Mouse (Mus musculus) ovary, postnatal 14 days (tissue): ENCODE measurements around the gene 1700020N01Rik.

Experiments used
- DNase-seq: peaks from one replicate; pipeline ENCODE4 v3.0.0; 2022; ENCODE audit warnings: low spot score

Gene 1700020N01Rik

GRCm38 (mm10) chr10:21604476-21604875, 11.5 kb downstream of the 1700020N01Rik start:
- no peak for DNase-seq

GRCm38 (mm10) chr10:21605011-21605571, 12.1 kb downstream of the 1700020N01Rik start:
- DNase-seq: peak; percentile 33

- DNase-seq: no peak
Observed at GRCm38 (mm10) chr10:21605601-21606000, 12.7 kb downstream of the 1700020N01Rik start.

- no peak for DNase-seq
Observed at GRCm38 (mm10) chr10:21606931-21607330, 14.0 kb downstream of the 1700020N01Rik start.

GRCm38 (mm10) chr10:21609583-21609982, 16.6 kb downstream of the 1700020N01Rik start:
- no peak for DNase-seq

- DNase-seq: no peak
Observed at GRCm38 (mm10) chr10:21613021-21613860, 20.3 kb downstream of the 1700020N01Rik start.

GRCm38 (mm10) chr10:21614520-21614919, 21.6 kb downstream of the 1700020N01Rik start:
- DNase-seq: no peak

- no peak for DNase-seq
Observed at GRCm38 (mm10) chr10:21618745-21619508, 26.0 kb downstream of the 1700020N01Rik start.

GRCm38 (mm10) chr10:21622065-21622464, 29.1 kb downstream of the 1700020N01Rik start:
- DNase-seq: no peak

- peak; percentile 25 for DNase-seq
Observed at GRCm38 (mm10) chr10:21628555-21628954, 35.6 kb downstream of the 1700020N01Rik start.

GRCm38 (mm10) chr10:21629031-21629740, 36.2 kb downstream of the 1700020N01Rik start:
- no peak for DNase-seq

GRCm38 (mm10) chr10:21631481-21631880, 38.5 kb downstream of the 1700020N01Rik start:
- DNase-seq: peak; percentile 9

- no peak for DNase-seq
Observed at GRCm38 (mm10) chr10:21632687-21633086, 39.7 kb downstream of the 1700020N01Rik start.

- no peak for DNase-seq
Observed at GRCm38 (mm10) chr10:21635988-21636710, 43.2 kb downstream of the 1700020N01Rik start.

GRCm38 (mm10) chr10:21636711-21637081, 43.8 kb downstream of the 1700020N01Rik start:
- no peak for DNase-seq

GRCm38 (mm10) chr10:21651388-21651787, 58.4 kb downstream of the 1700020N01Rik start:
- no peak for DNase-seq

- DNase-seq: no peak
Observed at GRCm38 (mm10) chr10:21652426-21653345, 59.7 kb downstream of the 1700020N01Rik start.

GRCm38 (mm10) chr10:21653469-21653868, 60.5 kb downstream of the 1700020N01Rik start:
- DNase-seq: no peak

- no peak for DNase-seq
Observed at GRCm38 (mm10) chr10:21659576-21660246, 66.8 kb downstream of the 1700020N01Rik start.

- DNase-seq: no peak
Observed at GRCm38 (mm10) chr10:21668976-21669375, 76.0 kb downstream of the 1700020N01Rik start.
